Mouse (Mus musculus) urinary bladder, postnatal 10 days (tissue): ENCODE results near the gene Khk.

Source experiments
- DNase-seq: peaks from one replicate; pipeline ENCODE4 v3.0.0; 2022; ENCODE audit warnings: low spot score

Gene Khk

DNA sequence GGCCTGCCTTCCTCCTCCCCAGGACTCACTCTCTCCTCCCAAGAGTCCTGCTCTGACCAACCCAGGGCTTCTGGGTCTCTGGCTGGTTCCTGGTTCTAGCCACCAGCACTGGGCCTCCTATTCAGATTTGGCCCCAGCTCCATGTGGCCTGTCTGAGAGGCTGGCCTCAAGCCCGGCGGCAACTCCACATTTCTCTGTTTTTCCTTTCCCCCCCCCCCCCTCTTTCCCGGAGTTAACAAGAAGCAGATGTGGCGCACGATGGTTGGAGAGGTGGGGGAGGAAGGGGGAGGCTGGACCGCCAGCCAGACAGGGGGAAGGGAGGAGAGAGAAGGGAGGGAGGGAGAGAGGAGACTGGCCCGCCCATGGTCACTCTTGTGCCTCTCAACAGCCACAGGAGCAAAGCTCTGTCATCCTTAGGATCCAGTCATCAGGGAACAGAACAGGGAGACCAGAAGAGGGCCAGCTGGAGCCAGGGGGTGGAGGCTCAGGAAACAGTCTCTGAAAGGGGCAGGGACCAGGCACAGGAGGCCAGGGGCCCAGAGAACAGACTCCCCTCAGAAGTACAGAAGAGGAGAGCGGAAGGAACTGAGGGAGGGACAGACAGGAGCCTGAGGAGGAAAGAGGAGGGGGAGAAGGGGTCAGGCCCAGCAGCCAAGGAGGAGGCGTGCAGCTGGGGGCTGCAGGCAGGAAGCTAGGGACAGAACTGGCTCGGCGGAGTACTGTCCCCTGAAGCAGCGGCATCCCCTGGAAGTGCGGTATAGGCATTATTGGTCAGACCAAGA, 8.0 kb upstream of the Khk start, which contains the start of gene Emilin1:
Gene Emilin1, plus strand, starts transcription at position 343 of the 782 bp plus-strand sequence.
- DNase-seq = no peak

- no peak for DNase-seq
Observed at GRCm38 (mm10) chr5:30914101-30914635, 7.1 kb upstream of the Khk start.

GRCm38 (mm10) chr5:30914849-30915248, 6.4 kb upstream of the Khk start:
- no peak for DNase-seq

- DNase-seq = no peak
Observed at GRCm38 (mm10) chr5:30915456-30915855, 5.8 kb upstream of the Khk start.

- DNase-seq = no peak
Observed at GRCm38 (mm10) chr5:30915974-30916433, 5.2 kb upstream of the Khk start.

- DNase-seq = no peak
Observed at GRCm38 (mm10) chr5:30916841-30917240, 4.4 kb upstream of the Khk start.

DNA sequence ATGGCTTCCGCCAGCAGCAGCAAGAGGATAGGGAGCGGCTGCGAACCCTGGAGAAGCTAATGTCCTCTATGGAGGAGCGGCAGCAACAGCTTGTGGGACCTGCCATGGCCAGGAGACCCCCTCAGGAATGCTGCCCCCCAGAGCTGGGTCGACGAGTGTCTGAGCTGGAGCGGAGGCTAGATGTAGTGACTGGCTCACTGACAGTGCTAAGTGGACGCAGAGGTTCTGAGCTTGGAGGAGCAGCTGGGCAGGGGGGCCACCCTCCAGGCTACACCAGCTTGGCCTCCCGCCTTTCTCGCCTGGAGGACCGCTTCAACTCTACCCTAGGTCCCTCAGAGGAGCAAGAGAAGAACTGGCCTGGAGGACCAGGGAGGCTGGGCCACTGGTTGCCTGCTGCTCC, 3.9 kb upstream of the Khk start:
- DNase-seq = no peak

- DNase-seq = no peak
Observed at GRCm38 (mm10) chr5:30917891-30918670, 3.1 kb upstream of the Khk start.

DNA sequence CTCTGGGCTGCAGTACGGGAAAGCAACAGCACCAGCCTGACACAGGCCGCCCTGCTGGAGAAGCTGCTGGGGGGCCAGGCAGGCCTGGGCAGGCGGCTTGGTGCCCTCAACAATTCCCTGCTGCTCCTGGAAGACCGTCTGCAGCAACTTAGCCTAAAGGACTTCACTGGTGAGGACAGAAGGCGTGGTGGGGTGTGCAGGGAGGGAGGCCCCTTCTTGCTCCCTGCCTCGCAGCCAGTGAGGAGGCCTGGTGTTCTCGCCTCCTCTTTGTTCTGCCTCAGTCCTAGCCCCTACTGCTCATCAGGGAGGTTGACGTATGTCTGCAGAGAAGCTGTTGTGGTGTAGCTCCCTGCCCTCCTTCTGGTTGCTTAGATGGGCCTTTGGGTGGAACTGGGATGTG, 2.5 kb upstream of the Khk start:
- no peak for DNase-seq

DNA sequence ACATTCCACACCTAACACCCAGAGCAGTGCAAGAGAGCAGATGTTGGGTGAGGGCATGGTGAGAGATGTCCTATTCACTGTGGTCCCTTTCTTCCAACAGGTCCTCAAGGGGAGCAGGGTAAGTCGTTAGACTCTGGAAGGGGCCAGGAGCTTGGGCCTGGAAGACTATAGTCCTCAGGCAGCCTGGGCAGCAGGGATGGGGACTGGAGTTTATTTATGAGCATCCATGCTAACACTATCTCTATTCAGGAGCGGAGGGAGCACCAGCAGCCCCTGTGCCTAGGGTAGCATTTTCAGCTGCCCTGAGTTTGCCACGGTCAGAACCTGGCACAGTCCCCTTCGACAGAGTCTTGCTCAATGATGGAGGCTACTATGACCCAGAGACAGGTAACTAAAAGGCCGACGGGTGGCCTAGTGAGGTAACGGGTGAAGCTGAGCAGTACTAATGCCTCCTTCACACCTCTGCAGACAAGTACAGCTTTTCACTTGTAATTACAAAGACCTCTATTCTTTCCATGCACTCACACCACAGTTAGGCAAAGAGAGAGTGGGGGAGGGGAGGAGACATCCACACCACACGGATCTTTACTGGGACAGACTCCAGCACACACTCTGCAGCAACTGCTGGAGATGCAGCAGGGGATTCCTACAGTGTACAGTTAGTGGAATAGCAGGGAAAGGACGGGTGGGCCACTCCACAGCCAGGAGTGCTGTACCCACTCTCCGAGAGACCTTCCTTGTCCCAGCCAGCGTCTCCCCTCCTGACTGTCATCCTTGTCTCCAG, 1.2 kb upstream of the Khk start:
- DNase-seq = no peak

GRCm38 (mm10) chr5:30920621-30921020, 610 bp upstream of the Khk start:
- no peak for DNase-seq

DNA sequence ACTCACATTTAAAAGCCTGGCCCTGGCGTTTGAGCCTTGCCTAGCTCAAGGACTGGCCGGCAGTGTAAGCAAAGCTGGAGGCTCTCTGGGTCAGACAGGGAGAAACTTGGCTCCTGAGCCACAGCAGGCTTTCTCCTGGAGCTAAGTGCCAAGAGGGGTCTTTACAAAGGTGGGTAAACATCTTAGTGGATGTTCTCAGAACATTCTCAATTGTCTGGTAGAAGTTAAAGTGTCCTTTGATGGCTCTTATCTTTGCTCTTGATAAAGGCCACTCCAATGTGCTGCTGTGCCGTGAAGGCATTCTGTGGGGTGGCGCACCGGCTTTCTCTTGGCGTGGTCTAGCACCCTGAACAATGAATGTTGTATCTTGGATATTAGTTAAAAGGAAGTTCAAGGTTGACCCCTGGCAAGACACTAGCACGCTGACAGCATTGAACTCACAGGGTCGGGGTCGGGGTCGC, 1.4 kb downstream of the Khk start:
- DNase-seq = no peak

DNA sequence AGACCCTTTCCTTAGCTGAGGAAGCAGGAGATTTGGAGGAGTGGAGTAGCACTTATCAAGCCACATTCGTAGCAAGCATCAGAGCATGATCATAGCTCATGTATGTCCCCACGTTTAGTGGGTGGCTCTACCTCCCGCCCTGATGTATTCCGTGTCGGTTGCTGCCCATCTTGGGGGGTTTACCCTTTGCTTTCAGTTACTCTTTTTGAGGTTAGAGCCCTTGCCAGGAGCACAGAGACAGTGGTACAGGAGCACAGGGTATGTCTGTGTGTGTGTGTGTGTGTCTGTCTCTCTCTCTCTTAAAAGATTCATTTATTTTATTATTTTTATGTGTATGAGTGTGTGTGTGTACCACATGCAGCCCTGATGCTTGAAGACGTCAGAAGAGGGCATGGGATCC, 1.9 kb downstream of the Khk start:
- DNase-seq = no peak

DNA sequence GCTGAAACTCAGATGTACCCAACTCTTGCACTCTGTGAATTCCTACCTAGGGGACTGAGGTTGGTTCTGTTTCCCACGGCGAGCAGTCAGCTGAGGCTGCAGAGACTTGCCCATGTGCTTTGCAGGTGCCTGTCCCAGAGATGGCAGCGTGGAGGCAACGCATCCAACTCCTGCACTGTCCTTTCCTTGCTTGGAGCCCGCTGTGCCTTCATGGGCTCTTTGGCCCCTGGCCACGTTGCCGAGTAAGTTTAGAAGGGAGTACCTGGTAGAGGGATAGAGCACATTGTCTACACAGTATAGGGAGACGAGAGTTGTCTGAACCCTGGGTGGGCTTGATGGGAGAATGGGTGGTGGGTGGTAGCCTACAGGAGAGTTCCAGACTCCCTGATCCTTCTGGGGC, 3.4 kb downstream of the Khk start:
- DNase-seq = no peak

DNA sequence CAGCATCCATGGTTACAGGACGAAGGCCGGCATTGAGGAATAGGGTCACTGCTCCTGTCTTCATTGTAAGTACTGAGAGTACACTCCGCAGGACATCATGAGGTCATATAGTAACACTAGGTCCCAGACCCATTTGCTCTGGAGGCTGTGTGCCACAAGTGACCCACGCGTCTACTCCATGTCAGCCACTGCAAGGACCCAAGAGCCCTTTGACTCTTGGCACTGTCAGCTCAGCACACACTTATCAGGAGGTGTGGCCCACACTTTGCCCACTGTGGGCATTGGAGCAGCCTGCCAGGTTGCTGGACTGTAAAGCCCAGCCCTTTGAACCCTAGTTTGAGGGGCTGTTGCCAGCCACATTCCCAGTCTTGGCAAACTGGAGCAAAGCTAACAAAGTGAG, 4.0 kb downstream of the Khk start:
- DNase-seq = no peak

- no peak for DNase-seq
Observed at GRCm38 (mm10) chr5:30926073-30926472, 4.8 kb downstream of the Khk start.

GRCm38 (mm10) chr5:30927945-30928529, 6.8 kb downstream of the Khk start:
- no peak for DNase-seq

GRCm38 (mm10) chr5:30930121-30930520, 8.9 kb downstream of the Khk start:
- no peak for DNase-seq

DNA sequence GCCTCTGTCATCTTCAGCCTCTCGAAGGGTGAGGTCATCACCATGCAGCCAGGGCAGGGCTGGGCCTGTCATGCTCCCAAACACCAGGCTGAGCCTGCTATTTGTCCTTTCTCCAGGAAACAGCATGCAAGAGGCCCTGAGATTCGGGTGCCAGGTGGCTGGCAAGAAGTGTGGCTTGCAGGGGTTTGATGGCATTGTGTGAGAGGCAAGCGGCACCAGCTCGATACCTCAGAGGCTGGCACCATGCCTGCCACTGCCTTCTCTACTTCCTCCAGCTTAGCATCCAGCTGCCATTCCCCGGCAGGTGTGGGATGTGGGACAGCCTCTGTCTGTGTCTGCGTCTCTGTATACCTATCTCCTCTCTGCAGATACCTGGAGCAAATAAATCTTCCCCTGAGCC, 9.6 kb downstream of the Khk start:
- DNase-seq = no peak

DNA sequence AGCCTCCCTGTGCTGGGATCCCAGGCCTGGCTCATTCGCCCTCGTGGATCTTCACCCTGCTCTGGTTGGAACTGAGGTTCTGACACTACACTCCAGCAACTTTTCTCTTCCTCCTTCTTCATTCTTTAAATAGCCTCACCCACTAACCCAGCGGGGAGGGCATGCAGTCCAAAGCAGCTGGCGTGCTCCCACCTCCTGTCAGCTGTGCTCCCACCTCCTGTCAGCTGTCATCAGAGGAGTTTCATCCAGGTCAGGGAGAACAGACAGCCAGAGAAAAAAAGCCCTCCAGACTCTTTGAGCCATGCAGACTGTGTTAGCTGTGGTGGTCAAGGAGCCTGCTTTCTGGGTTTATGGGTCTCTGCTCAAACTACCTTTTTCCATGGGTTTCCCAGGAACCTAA, 10.1 kb downstream of the Khk start:
- no peak for DNase-seq

- DNase-seq = no peak
Observed at GRCm38 (mm10) chr5:30933705-30934104, 12.5 kb downstream of the Khk start.
